Mouse (Mus musculus) ovary, postnatal 14 days (tissue): Measurements from ENCODE around the gene 1110059E24Rik.
"Not testable (repeated sequence)": the region's sequence is repeated elsewhere in the genome, so short reads cannot be mapped to it uniquely, and the experiment has no call there.

Experiments used
- DNase-seq: peaks from one replicate; pipeline ENCODE4 v3.0.0; 2022; ENCODE audit warnings: low spot score

The 1110059E24Rik gene

DNA sequence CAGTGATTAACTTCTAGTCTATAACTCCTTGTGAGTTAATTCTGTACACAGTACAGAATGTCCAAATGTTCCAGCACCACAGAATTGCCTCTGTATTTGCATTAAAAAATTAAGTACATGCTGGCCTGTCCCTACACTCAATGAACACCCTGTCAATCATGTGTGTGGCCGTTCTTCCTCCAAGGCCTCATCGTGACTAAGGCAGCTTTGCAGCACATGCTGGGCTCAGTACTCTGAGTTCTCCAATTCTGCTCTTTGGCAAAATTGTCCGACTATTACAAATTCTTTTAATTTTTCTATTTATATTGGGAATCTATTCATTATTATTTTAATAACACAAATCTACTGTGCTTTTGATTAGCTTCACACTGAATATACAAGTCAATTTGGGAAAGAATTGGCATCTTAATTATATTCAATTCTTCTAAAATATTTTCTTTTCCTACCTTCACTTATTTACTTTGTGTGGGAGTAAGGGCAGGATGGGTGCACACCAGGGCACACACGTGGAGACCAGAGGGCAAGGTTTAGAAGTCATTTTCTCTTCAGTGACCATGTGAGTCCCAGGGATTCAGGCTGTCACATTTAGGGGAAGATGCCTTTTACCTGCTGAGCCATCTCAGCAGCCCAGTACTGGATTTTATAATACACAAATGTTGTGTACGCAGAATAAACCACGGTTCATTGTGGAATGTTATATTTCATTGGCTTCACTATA is 26.3 kb downstream of the 1110059E24Rik start:
- no peak for DNase-seq

DNA sequence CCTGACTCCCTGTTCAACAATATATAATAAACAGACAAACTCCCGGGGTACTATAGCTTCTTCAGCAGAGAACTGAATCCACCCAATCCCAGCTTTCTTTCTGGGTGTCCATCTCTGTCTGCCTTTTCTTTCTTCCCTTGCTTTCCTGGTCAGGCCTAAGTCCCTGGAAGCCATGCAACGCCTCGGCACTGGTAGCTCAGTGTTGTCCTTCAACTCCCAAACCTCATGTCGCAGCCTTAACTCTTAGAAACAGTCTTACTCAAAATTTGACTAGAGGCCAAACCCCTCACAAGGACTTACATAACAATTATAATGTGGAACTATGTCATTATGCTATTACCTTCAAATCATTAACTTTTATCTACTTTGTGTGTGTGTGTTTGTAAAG is 28.6 kb downstream of the 1110059E24Rik start:
- DNase-seq: no peak

- DNase-seq: no peak
Measured at GRCm38 (mm10) chr19:21623410-21624147, 29.2 kb downstream of the 1110059E24Rik start.

DNA sequence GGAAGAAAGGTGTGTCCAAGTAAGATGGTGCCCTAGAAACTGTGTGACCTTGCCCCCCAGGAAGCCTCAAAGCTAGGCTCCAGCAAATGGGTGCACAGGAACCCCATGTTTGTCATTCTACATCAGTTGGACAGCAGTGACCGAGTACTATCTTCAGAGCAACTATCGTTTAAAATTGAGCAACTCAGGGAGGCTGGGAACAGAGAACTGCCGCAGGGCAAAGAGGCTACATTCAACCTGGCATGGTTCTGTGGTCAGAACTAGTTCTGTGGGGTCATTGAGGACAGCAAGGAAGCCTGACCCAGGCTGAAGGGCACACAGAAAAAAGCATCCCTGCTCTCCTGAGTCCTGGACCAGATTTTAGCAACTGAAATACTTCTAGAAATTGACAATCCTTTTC is 37.0 kb downstream of the 1110059E24Rik start:
- no peak for DNase-seq

GRCm38 (mm10) chr19:21611725-21612575 is 40.8 kb downstream of the 1110059E24Rik start:
- no peak for DNase-seq

- no peak for DNase-seq
Measured at GRCm38 (mm10) chr19:21611297-21611696, 41.5 kb downstream of the 1110059E24Rik start.

DNA sequence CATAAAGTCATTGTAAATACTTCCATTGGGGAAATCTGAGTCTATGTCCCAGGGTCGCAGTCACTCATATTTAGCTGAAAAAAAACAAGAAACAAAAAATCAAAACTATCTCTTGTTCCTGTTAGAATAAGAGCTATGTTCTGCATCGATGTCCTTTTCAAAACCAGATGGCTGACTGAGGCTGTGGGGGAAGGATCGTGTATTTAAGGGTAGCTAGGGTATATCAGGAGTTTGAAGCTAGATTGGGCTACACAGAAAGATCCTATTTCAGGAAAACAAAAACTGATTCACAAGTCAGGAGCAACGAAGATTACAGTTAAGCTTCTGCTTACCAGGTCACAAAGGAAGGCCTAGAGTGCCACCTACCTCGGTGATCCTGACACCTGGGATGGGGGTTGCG is 42.5 kb downstream of the 1110059E24Rik start:
- DNase-seq: no peak

- DNase-seq: no peak
Measured at GRCm38 (mm10) chr19:21605294-21605693, 47.5 kb downstream of the 1110059E24Rik start.

DNA sequence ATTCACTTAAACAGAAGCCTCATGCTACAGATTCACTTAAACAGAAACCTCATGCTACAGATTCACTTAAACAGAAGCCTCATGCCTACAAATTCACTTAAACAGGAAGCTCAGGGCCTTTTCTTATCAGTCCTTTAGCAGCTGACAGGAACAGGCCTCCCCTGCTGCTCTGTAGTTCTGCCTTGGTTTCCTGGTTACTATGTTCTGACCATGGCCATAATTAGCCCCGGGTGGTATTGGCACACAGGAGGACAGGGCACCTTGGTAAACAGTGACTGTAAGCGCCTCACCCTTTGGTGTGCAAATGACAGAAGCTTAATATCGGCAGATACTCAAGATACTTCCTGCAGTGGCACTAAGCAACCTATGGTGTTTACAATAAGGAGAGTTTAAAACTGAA is 48.9 kb downstream of the 1110059E24Rik start:
- DNase-seq: no peak

- no peak for DNase-seq
Measured at GRCm38 (mm10) chr19:21601541-21602101, 51.2 kb downstream of the 1110059E24Rik start.

- no peak for DNase-seq
Measured at GRCm38 (mm10) chr19:21598659-21599352, 54.0 kb downstream of the 1110059E24Rik start.

DNA sequence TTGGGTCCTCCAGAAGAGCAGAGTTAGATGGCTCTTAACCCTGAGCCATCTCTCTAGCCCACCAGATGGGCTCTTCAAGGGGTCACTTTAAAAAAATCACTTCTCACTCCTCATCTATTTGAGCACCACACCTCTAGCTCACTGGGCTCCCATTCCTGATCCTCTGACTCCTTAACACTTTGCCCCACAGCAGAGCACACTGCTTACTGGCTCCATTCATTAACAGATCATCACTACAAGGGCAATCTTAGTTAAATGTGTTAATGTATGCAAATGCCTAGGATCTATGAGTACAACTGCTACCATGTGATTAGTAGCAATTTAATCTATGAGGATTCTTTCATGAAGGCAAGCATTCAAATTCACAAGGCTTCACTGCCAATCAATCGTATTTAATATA is 58.1 kb downstream of the 1110059E24Rik start:
- no peak for DNase-seq

GRCm38 (mm10) chr19:21592216-21592615 is 60.6 kb downstream of the 1110059E24Rik start:
- not testable (repeated sequence) for DNase-seq

DNA sequence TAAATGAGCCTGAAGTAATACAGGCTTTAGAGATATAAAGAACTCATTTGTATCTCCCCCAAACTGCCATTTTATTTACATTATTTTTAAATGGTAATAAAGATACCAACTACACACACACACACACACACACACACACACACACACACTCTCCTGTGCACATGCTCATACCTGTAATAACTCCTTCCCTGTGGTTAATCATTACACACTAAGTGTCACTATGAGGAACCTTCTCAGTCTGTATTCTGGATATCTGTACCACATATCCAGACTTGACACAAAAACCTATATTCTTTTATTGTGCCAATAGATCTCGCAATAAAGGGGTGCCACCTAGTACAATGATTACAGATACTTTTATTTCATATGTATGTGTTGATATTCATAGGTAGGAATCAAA is 62.9 kb downstream of the 1110059E24Rik start:
- no peak for DNase-seq

GRCm38 (mm10) chr19:21587593-21587992 is 65.2 kb downstream of the 1110059E24Rik start:
- no peak for DNase-seq

- no peak for DNase-seq
Measured at GRCm38 (mm10) chr19:21586546-21586945, 66.2 kb downstream of the 1110059E24Rik start.

GRCm38 (mm10) chr19:21585868-21586267 is 66.9 kb downstream of the 1110059E24Rik start:
- no peak for DNase-seq

- no peak for DNase-seq
Measured at GRCm38 (mm10) chr19:21583986-21584385, 68.8 kb downstream of the 1110059E24Rik start.

DNA sequence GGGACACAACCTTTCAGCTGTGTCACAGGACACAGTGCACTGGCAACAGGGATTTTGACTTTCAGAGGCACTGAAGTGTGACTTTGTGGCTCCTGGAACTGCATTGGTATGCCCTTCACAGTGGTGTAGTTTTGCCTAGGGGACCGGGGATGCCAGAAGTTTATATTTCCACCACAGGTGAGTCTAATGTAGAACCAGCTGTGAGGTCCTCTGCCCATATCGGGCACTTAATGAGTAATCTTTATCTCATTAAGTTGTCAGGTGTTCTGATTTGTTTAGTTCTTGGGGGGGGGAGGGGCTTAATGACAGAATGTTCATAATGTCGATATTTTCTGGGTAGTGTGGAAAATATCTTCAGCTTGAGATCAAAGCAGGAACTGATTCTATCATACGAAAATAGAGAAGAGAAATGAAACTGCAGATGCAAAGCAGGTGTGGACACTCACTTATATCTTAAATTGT is 69.2 kb downstream of the 1110059E24Rik start:
- no peak for DNase-seq

DNA sequence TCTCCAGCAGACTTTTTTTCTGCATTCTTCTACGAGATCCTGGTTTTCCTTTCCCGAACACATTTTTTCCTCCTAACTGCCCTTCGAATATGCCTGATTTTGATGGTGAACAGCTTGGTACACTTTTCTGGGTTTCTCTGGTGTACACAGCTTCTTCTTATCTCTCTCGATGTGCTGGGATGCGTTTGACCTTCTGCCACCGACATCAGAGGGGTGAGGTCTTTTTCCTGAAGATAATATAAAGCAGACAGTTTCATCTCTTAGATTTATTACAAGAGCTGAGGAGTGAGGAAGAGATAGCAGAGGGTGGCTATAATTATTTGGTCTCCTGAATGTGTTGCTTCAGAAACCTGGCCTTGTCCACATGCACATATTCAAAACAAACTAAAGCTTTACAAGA is 71.4 kb downstream of the 1110059E24Rik start:
- DNase-seq: no peak

GRCm38 (mm10) chr19:21579896-21580295 is 72.9 kb downstream of the 1110059E24Rik start:
- DNase-seq: no peak

DNA sequence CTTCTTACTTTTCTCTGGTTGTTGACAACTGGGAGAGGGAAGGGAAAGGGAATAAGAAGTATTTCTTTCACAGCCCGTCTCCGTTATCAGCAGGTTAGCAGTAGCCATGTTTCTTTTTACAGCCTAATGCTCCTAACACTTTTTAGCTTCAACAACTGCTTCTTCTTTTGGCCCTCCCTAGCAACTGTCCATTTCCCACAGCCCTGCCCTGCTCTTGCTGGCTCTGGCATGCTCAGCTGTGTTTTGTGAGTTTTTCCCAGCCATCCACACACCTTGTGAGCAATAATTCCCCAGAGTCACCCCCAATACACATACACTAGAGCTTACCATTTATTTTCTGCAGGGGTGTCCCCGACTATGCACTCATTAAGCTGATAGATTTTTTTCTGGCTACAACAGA is 75.3 kb downstream of the 1110059E24Rik start:
- DNase-seq: no peak
